Comparison of ENCODE assay signal across 19 mouse cellular contexts in genomic region chr14:60369667-60370315, GRCm38 (mm10). TPM values are rescaled to one million over a fixed set of nuclear protein-coding genes. Genes with fewer than 3 reads are reported as not detected.
DNase-seq lines count a peak whose midpoint lies in the region; ATAC-seq and TF ChIP-seq lines count a peak whose summit lies in the region.
"Had no signal": no experiment of that assay in that cellular context is flagged by ENCODE, and none has a peak within 500 bp of the region (broad histone marks: within the 10 kb centered on the region; RNA-seq: fewer than 3 reads in every experiment).

No protein-coding gene starts in this region.

- H3K36me3 ChIP-seq in forebrain, embryonic 13.5 days (ENCODE audit: poor library complexity, severe bottlenecking), result no peaks in the 10 kb centered on the region
- H3K36me3 ChIP-seq in midbrain, embryonic 15.5 days (replicated peaks), result no peaks in the 10 kb centered on the region
- H3K36me3 ChIP-seq: limb, embryonic 13.5 days; liver, embryonic 13.5 days had no signal

- peak overlapping the region; percentile 77 for H3K27ac ChIP-seq in layer of hippocampus, adult 2 months
- H3K27ac ChIP-seq in forebrain, embryonic 13.5 days, result no peak overlapping the region
- no peak overlapping the region for H3K27ac ChIP-seq in midbrain, embryonic 15.5 days
- H3K27ac ChIP-seq: limb, embryonic 13.5 days; liver, embryonic 13.5 days had no signal

- no peak overlapping the region for H3K4me3 ChIP-seq in layer of hippocampus, adult 2 months
- H3K4me3 ChIP-seq in forebrain, embryonic 13.5 days, result no peak overlapping the region
- no peak overlapping the region for H3K4me3 ChIP-seq in midbrain, embryonic 15.5 days
- H3K4me3 ChIP-seq: limb, embryonic 13.5 days; liver, embryonic 13.5 days had no signal

- peak; percentile 29 for DNase-seq in cerebellum, adult 11-12 months
- DNase-seq in cerebellum, adult 8-10 months, result no peak
- no peak for DNase-seq in layer of hippocampus, adult 2 months (ENCODE audit: low spot score in 2 of 2)
- DNase-seq in layer of hippocampus, postnatal 36 days, result no peak
- DNase-seq in lung, postnatal 14 days, result no peak
- no peak for DNase-seq in right cerebral cortex, postnatal 36 days (ENCODE audit: low spot score in 2 of 2)
- DNase-seq: adrenal gland, postnatal 36 days; embryo, embryonic 11 days; gastrocnemius, postnatal 36 days; kidney, adult 8-10 months; kidney, postnatal 25 days; liver, embryonic 13.5 days; lung, embryonic 14.5 days; lung, postnatal 4 days; right cerebral cortex, postnatal 4 days; thymus, postnatal 25 days had no signal

- no peak overlapping the region for H3K4me2 ChIP-seq in forebrain, embryonic 13.5 days
- no peak overlapping the region for H3K4me2 ChIP-seq in midbrain, embryonic 15.5 days
- H3K4me2 ChIP-seq: limb, embryonic 13.5 days; liver, embryonic 13.5 days; lung, embryonic 14.5 days had no signal

- WGBS in forebrain, embryonic 13.5 days, result 43% methylated on average over 5 of the region's 5 CpGs
- WGBS in midbrain, embryonic 15.5 days, result 48% methylated on average over 5 of the region's 5 CpGs

- no peak overlapping the region for H3K9ac ChIP-seq in forebrain, embryonic 13.5 days
- no peak overlapping the region for H3K9ac ChIP-seq in midbrain, embryonic 15.5 days
- H3K9ac ChIP-seq: limb, embryonic 13.5 days; liver, embryonic 13.5 days; lung, embryonic 14.5 days had no signal

- peak; percentile 74 for ATAC-seq in forebrain, embryonic 13.5 days
- peak; percentile 48 for ATAC-seq in midbrain, embryonic 15.5 days (replicated peaks)

- no peaks in the 10 kb centered on the region for H3K9me3 ChIP-seq in forebrain, embryonic 13.5 days (replicated peaks)
- no peaks in the 10 kb centered on the region for H3K9me3 ChIP-seq in midbrain, embryonic 15.5 days
- H3K9me3 ChIP-seq: limb, embryonic 13.5 days; liver, embryonic 13.5 days had no signal

- H3K4me1 ChIP-seq in forebrain, embryonic 13.5 days, result peaks cover 17% of the 10 kb centered on the region
- H3K4me1 ChIP-seq in midbrain, embryonic 15.5 days, result peaks cover 13% of the 10 kb centered on the region; the same call in 1 of the 2 replicates
- H3K4me1 ChIP-seq: liver, embryonic 13.5 days had no signal

- H3K27me3 ChIP-seq in forebrain, embryonic 13.5 days, result no peaks in the 10 kb centered on the region
- no peaks in the 10 kb centered on the region for H3K27me3 ChIP-seq in midbrain, embryonic 15.5 days (replicated peaks)
- H3K27me3 ChIP-seq: limb, embryonic 13.5 days; liver, embryonic 13.5 days had no signal

- TF ChIP-seq CTCF in layer of hippocampus, adult 2 months (conservative IDR thresholded peaks at IDR 0.05), result no peak

RNA-seq across cellular contexts. Expression of gene Amer2, which starts 3.3 kb away (rescaled TPM):
- total RNA-seq in layer of hippocampus, adult 2 months (2021), result 10 to 100 TPM; 47.7 to 49.2 TPM
- 10 to 100 TPM; 50.8 to 51.0 TPM for total RNA-seq in layer of hippocampus, postnatal 36 days (2021)
- 24.4 and 31.0 TPM in 2 replicates for polyA plus RNA-seq in forebrain, embryonic 13.5 days (2015; fragmentation: Nextera tagmentation; extraction: Ambion mirVana)
- 31.3 and 35.0 TPM in 2 replicates for polyA plus RNA-seq in midbrain, embryonic 15.5 days (2015; fragmentation: Nextera tagmentation; extraction: Ambion mirVana)
- total RNA-seq: gastrocnemius, postnatal 36 days had no signal
